Mouse (Mus musculus) myocyte (in vitro differentiated cells): ENCODE data around the gene Eef2k.

Experiments used
- CEBPB ChIP-seq: IDR thresholded peaks from 2 replicates; pipeline ENCODE4 v1.6.1; 2011; ENCODE audit warnings: mild to moderate bottlenecking, moderate library complexity; ENCODE audit not compliant: poor library complexity, insufficient read depth, severe bottlenecking
- MAX ChIP-seq: IDR thresholded peaks from one replicate; pipeline ENCODE4 v1.6.1; 2011; ENCODE audit warnings: low read depth, mild to moderate bottlenecking, control low read depth
- POLR2AphosphoS2 ChIP-seq: IDR thresholded peaks from one replicate; pipeline ENCODE4 v1.6.1; 2011; ENCODE audit warnings: low read depth, control low read depth; ENCODE audit not compliant: insufficient read length
- SRF ChIP-seq: IDR thresholded peaks from one replicate; pipeline ENCODE4 v1.6.1; 2011; ENCODE audit warnings: low read depth; ENCODE audit not compliant: control insufficient read depth, insufficient read length
- USF1 ChIP-seq: IDR thresholded peaks from one replicate; pipeline ENCODE4 v1.6.1; 2011; ENCODE audit warnings: low read depth, mild to moderate bottlenecking, control low read depth, moderate library complexity

DNA sequence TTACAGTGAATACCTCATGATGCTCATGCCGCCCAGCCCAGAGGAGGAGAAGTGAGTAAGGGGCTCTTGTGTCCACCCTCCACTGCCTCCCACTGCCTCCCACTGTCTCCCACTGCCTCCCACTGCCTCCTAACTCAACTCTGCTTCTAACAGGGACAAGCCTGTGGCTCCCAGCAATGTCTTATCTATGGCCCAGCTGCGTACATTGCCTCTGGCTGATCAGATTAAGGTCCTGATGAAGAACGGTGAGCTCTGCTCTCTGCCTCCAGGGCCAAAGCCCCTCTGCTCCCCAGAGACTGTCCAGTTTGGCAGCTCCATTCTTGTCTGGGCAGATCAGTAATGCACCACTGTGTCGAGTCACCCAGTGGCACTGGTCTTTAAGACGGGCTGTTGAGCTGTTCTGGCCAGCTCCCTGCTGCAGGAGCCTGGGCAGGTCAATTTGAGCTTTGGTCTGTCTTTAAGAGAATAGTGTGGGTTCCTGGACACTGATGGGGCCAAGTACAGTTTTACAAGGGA is 91.1 kb downstream of the Eef2k start:
- TF ChIP-seq POLR2AphosphoS2 = no peak
- TF ChIP-seq USF1 = no peak
- TF ChIP-seq MAX = no peak
- no peak for TF ChIP-seq CEBPB
- no peak for TF ChIP-seq SRF
